Mouse (Mus musculus): ENCODE data around the gene Cxcr5.

Cxcr5 gene

GRCm38 (mm10) chr9:44561597-44561996 is at the start of gene Cxcr5:
TSS of gene Cxcr5 (minus strand) at chr9:44561877.
- no peak for DNase-seq (ENCODE audit: low spot score)

- DNase-seq (ENCODE audit: low spot score): no peak
These were observed 48.7 kb upstream of the Cxcr5 start for GRCm38 (mm10) chr9:44610371-44610770.

- DNase-seq (ENCODE audit: low spot score): no peak
These were observed 45.6 kb upstream of the Cxcr5 start for GRCm38 (mm10) chr9:44607306-44607705.

- DNase-seq (ENCODE audit: low spot score): no peak
These were observed 45.0 kb upstream of the Cxcr5 start for GRCm38 (mm10) chr9:44606646-44607045.

GRCm38 (mm10) chr9:44605616-44606165 is 44.0 kb upstream of the Cxcr5 start:
- no peak for DNase-seq (ENCODE audit: low spot score)

- DNase-seq (ENCODE audit: low spot score): peak; percentile 67
These were observed 43.3 kb upstream of the Cxcr5 start, which contains the start of gene Ddx6 for GRCm38 (mm10) chr9:44604779-44605615. TSS of gene Ddx6 (plus strand) at chr9:44604892.

GRCm38 (mm10) chr9:44604290-44604778 is 42.7 kb upstream of the Cxcr5 start:
- peak; percentile 64 for DNase-seq (ENCODE audit: low spot score)

GRCm38 (mm10) chr9:44603454-44604289 is 42.0 kb upstream of the Cxcr5 start:
- peak; percentile 90 for DNase-seq (ENCODE audit: low spot score)

GRCm38 (mm10) chr9:44602766-44603165 is 41.1 kb upstream of the Cxcr5 start:
- no peak for DNase-seq (ENCODE audit: low spot score)

- no peak for DNase-seq (ENCODE audit: low spot score)
These were observed 39.1 kb upstream of the Cxcr5 start for GRCm38 (mm10) chr9:44600801-44601200.

GRCm38 (mm10) chr9:44599616-44600015 is 37.9 kb upstream of the Cxcr5 start:
- no peak for DNase-seq (ENCODE audit: low spot score)

- no peak for DNase-seq (ENCODE audit: low spot score)
These were observed 37.3 kb upstream of the Cxcr5 start for GRCm38 (mm10) chr9:44598899-44599495.

GRCm38 (mm10) chr9:44597742-44598141 is 36.1 kb upstream of the Cxcr5 start:
- no peak for DNase-seq (ENCODE audit: low spot score)

- no peak for DNase-seq (ENCODE audit: low spot score)
These were observed 33.9 kb upstream of the Cxcr5 start for GRCm38 (mm10) chr9:44595537-44595930.

GRCm38 (mm10) chr9:44594901-44595536 is 33.3 kb upstream of the Cxcr5 start:
- no peak for DNase-seq (ENCODE audit: low spot score)

- no peak for DNase-seq (ENCODE audit: low spot score)
These were observed 32.2 kb upstream of the Cxcr5 start for GRCm38 (mm10) chr9:44593886-44594285.

- no peak for DNase-seq (ENCODE audit: low spot score)
These were observed 31.5 kb upstream of the Cxcr5 start for GRCm38 (mm10) chr9:44593221-44593620.

- no peak for DNase-seq (ENCODE audit: low spot score)
These were observed 30.0 kb upstream of the Cxcr5 start for GRCm38 (mm10) chr9:44591595-44592188.

- DNase-seq (ENCODE audit: low spot score): peak; percentile 37
These were observed 29.3 kb upstream of the Cxcr5 start for GRCm38 (mm10) chr9:44590969-44591368.

GRCm38 (mm10) chr9:44589095-44589494 is 27.4 kb upstream of the Cxcr5 start:
- DNase-seq (ENCODE audit: low spot score): no peak

- no peak for DNase-seq (ENCODE audit: low spot score)
These were observed 26.9 kb upstream of the Cxcr5 start for GRCm38 (mm10) chr9:44588605-44589004.
